Mouse (Mus musculus) embryo, embryonic 9.5 days (tissue): Measurements from ENCODE around the gene Ppp1r7.

Source experiments
- DNase-seq: peaks from one replicate; pipeline ENCODE4 v3.0.0-alpha.2; 2017; ENCODE audit errors: extremely low spot score

Gene Ppp1r7

GRCm38 (mm10) chr1:93342648-93343503 lies at the start of gene Ppp1r7, which contains the start of gene Pask:
Gene Ppp1r7, plus strand, starts transcription at chr1:93342854.
Gene Pask, minus strand, starts transcription at chr1:93343482.
- peak; percentile 97 for DNase-seq

GRCm38 (mm10) chr1:93294491-93294890 lies 48.2 kb upstream of the Ppp1r7 start:
- peak; percentile 61 for DNase-seq

- no peak for DNase-seq
Observed at GRCm38 (mm10) chr1:93299791-93300190, 42.9 kb upstream of the Ppp1r7 start.

GRCm38 (mm10) chr1:93300578-93300977 lies 42.1 kb upstream of the Ppp1r7 start:
- no peak for DNase-seq

- peak; percentile 81 for DNase-seq
Observed at GRCm38 (mm10) chr1:93305581-93306337, 36.9 kb upstream of the Ppp1r7 start, which contains the start of gene Mterf4. Gene Mterf4, minus strand, starts transcription at chr1:93305915.

- no peak for DNase-seq
Observed at GRCm38 (mm10) chr1:93323973-93324372, 18.7 kb upstream of the Ppp1r7 start.

- DNase-seq: no peak
Observed at GRCm38 (mm10) chr1:93326446-93326845, 16.2 kb upstream of the Ppp1r7 start.

GRCm38 (mm10) chr1:93334621-93335020 lies 8.0 kb upstream of the Ppp1r7 start:
- DNase-seq: no peak

GRCm38 (mm10) chr1:93343504-93344047 lies 922 bp downstream of the Ppp1r7 start:
- DNase-seq: peak; percentile 92

GRCm38 (mm10) chr1:93347176-93347575 lies 4.5 kb downstream of the Ppp1r7 start:
- DNase-seq: no peak

GRCm38 (mm10) chr1:93349701-93350100 lies 7.0 kb downstream of the Ppp1r7 start:
- no peak for DNase-seq

GRCm38 (mm10) chr1:93352724-93353123 lies 10.1 kb downstream of the Ppp1r7 start:
- no peak for DNase-seq

GRCm38 (mm10) chr1:93362661-93363060 lies 20.0 kb downstream of the Ppp1r7 start:
- DNase-seq: no peak

- no peak for DNase-seq
Observed at GRCm38 (mm10) chr1:93365641-93366040, 23.0 kb downstream of the Ppp1r7 start.

- no peak for DNase-seq
Observed at GRCm38 (mm10) chr1:93373665-93374064, 31.0 kb downstream of the Ppp1r7 start, which contains the start of gene Ano7. Gene Ano7, plus strand, starts transcription at chr1:93373930.

GRCm38 (mm10) chr1:93377307-93377706 lies 34.7 kb downstream of the Ppp1r7 start:
- no peak for DNase-seq

- no peak for DNase-seq
Observed at GRCm38 (mm10) chr1:93379117-93379516, 36.5 kb downstream of the Ppp1r7 start.

GRCm38 (mm10) chr1:93387198-93387597 lies 44.5 kb downstream of the Ppp1r7 start:
- no peak for DNase-seq

- no peak for DNase-seq
Observed at GRCm38 (mm10) chr1:93388906-93389305, 46.3 kb downstream of the Ppp1r7 start.

- peak; percentile 27 for DNase-seq
Observed at GRCm38 (mm10) chr1:93401191-93402052, 58.8 kb downstream of the Ppp1r7 start.

- DNase-seq: no peak
Observed at GRCm38 (mm10) chr1:93403403-93403802, 60.7 kb downstream of the Ppp1r7 start.
